Mouse (Mus musculus) spleen, adult 2 months (tissue): ENCODE measurements around the gene Zfp655. TPM values are rescaled to one million over a fixed set of nuclear protein-coding genes. Genes with fewer than 3 reads are reported as not detected.

Source experiments
- DNase-seq, 2 experiments: peaks; one replicate each; pipeline versions ENCODE4 v3.0.0 to v3.0.0-alpha.2; 2012 to 2021; ENCODE audit warnings: low spot score in 2 of 2, low read depth in 1 of 2
- H3K27ac ChIP-seq: fragments of 200-500 bp; 2 replicates; pipeline ENCODE4 v1.5.1; 2012; ENCODE audit warnings: low read length, inconsistent platforms; ENCODE audit not compliant: insufficient read depth
- H3K27me3 ChIP-seq: fragments of 200-500 bp; 2 replicates; pipeline ENCODE4 v1.6.1; 2012; ENCODE audit warnings: mild to moderate bottlenecking, moderate library complexity, low read length, inconsistent platforms; ENCODE audit not compliant: control insufficient read depth, insufficient read depth
- H3K36me3 ChIP-seq: fragments of 200-500 bp; 2 replicates; pipeline ENCODE4 v1.6.1; 2012; ENCODE audit warnings: mild to moderate bottlenecking, low read length, inconsistent platforms; ENCODE audit not compliant: control insufficient read depth, insufficient read depth
- H3K4me1 ChIP-seq: fragments of 200-500 bp; 2 replicates; pipeline ENCODE4 v1.6.1; 2011; ENCODE audit warnings: inconsistent platforms; ENCODE audit not compliant: control insufficient read depth, insufficient read depth, insufficient read length
- H3K4me3 ChIP-seq: fragments of 200-500 bp; 2 replicates; pipeline ENCODE4 v1.5.1; 2011; ENCODE audit warnings: mild to moderate bottlenecking, inconsistent platforms; ENCODE audit not compliant: insufficient read depth, insufficient read length; ENCODE audit errors: extremely low read depth
- CTCF ChIP-seq: fragments of 200-500 bp; IDR thresholded peaks from 2 replicates; pipeline ENCODE4 v1.5.1; 2011; ENCODE audit warnings: mild to moderate bottlenecking, inconsistent platforms; ENCODE audit not compliant: insufficient read depth, insufficient read length, insufficient replicate concordance; ENCODE audit errors: extremely low read depth
- POLR2A ChIP-seq: fragments of 200-500 bp; IDR thresholded peaks from 2 replicates; pipeline ENCODE4 v1.6.1; 2011; ENCODE audit warnings: low read depth, low read length, inconsistent platforms
- WGBS: fragments of 180-500 bp; shearing (Covaris S2); methylation state at CpG from one replicate; pipeline ENCODE4 v1.1.7; 2018; 5-methylcytosine and 5-hydroxymethylcytosine counted together
- polyA plus RNA-seq: library from polyadenylated mRNA; depleted of rRNA; stranded (reverse); fragments of >200 nt; gene quantifications from 2 replicates; pipeline ENCODE4 v1.2.3, GENCODE M21; 2012; rRNA removed

Zfp655 gene
- polyA plus RNA-seq, 1 experiment, result 7.6 TPM

DNA sequence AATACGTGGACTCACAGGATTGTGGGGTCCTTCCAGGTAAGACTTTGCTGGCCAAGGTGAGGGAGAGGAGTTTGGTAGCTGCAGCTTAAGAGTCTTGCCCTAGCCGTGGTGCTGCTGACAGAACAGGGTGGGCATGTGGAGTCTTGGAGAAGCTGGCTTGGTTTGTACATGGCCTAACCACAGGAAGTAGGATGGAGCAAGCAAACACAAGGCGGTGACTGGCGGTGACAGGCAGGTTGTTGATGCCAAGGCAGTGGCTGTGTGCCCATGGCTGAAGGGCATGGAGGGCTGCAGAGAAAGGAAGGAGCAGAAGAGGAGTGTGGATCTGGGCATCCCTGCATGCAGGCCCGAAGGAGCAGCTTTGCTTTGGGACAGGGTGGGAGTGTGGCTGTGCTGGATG is 56.9 kb downstream of the Zfp655 start:
- peaks cover 59% of the 10 kb centered on the region for H3K36me3 ChIP-seq
- DNase-seq, result no peak
- no peaks in the 10 kb centered on the region for H3K4me1 ChIP-seq
- 81% methylated on average over 5 of the region's 5 CpGs for WGBS
- H3K27me3 ChIP-seq, result no peaks in the 10 kb centered on the region
- TF ChIP-seq POLR2A, result no peak
- no peak overlapping the region for H3K4me3 ChIP-seq
- no peak overlapping the region for H3K27ac ChIP-seq

- TF ChIP-seq CTCF, result no peak
- TF ChIP-seq POLR2A, result no peak
- Histone ChIP-seq H3K27ac (no peak overlapping the region), H3K4me3 (no peak overlapping the region), H3K4me1 (no peaks in the 10 kb centered on the region), H3K36me3 (peaks cover 41% of the 10 kb centered on the region), H3K27me3 (no peaks in the 10 kb centered on the region)
- 96% methylated on average over 16 of the region's 16 CpGs for WGBS
- DNase-seq, result no peak
These were observed 59.2 kb downstream of the Zfp655 start for GRCm38 (mm10) chr5:145290697-145291096.

DNA sequence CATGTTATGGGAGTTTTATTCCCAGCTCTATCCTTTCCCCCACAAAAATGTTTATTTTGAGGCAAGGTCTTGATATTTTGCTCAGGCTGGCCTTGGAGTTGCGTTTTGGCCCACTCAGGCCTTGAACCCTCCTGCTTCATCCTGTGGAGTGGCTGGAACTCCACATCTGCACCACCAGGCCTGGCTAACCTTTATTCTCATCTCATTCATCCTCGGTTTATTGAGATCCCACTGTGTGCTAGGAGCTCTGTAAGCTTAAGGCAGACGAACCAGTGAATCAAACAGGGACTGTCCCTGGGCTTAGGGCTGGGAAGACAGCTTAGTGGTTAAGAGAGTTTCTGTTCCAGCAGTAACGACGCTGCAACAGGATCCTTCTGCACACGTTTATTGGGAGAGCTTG is 60.9 kb downstream of the Zfp655 start:
- 93% methylated on average over 6 of the region's 6 CpGs for WGBS
- Histone ChIP-seq H3K4me1 (no peaks in the 10 kb centered on the region), H3K27ac (no peak overlapping the region), H3K27me3 (no peaks in the 10 kb centered on the region), H3K4me3 (no peak overlapping the region), H3K36me3 (peaks cover 32% of the 10 kb centered on the region)
- no peak for TF ChIP-seq POLR2A
- TF ChIP-seq CTCF, result no peak
- DNase-seq, result no peak

Other genes starting within 250 kb of the Zfp655 start
- gene Gm4871, start 199.0 kb upstream of the Zfp655 start, polyA plus RNA-seq, result not detected in 2 replicates
- not detected in 2 replicates for gene 1700018F24Rik, start 188.7 kb upstream of the Zfp655 start, polyA plus RNA-seq
- gene Arpc1a, start 147.9 kb upstream of the Zfp655 start, polyA plus RNA-seq, result 49.7 and 54.0 TPM in 2 replicates
- not detected in 2 replicates for gene Kpna7, start 147.7 kb upstream of the Zfp655 start, polyA plus RNA-seq
- 780 and 1,055 TPM in 2 replicates for gene Arpc1b, start 117.5 kb upstream of the Zfp655 start, polyA plus RNA-seq
- 17.8 and 18.4 TPM in 2 replicates for gene Pdap1, start 91.5 kb upstream of the Zfp655 start, polyA plus RNA-seq
- gene Bud31, start 91.4 kb upstream of the Zfp655 start, polyA plus RNA-seq, result 26.7 and 30.4 TPM in 2 replicates
- gene Ptcd1, start 64.6 kb upstream of the Zfp655 start, polyA plus RNA-seq, result 8.4 and 9.7 TPM in 2 replicates
- 25.5 and 31.7 TPM in 2 replicates for gene Cpsf4, start 64.5 kb upstream of the Zfp655 start, polyA plus RNA-seq
- gene Atp5j2, start 39.7 kb upstream of the Zfp655 start, polyA plus RNA-seq, result 48.4 and 49.7 TPM in 2 replicates
- 3.4 and 3.7 TPM in 2 replicates for gene Zkscan14, start 29.8 kb upstream of the Zfp655 start, polyA plus RNA-seq
- 2.6 and 2.8 TPM in 2 replicates for gene Zkscan5, start 27.2 kb upstream of the Zfp655 start, polyA plus RNA-seq
- 15.8 and 20.3 TPM in 2 replicates for gene Zscan25, start 48.8 kb downstream of the Zfp655 start, polyA plus RNA-seq
- not detected in 2 replicates for gene Cyp3a57, start 113.6 kb downstream of the Zfp655 start, polyA plus RNA-seq
- gene Cyp3a16, start 238.0 kb downstream of the Zfp655 start, polyA plus RNA-seq, result not detected in 2 replicates